Mouse (Mus musculus): ENCODE measurements around the gene Lrrc37a.
"Not testable (repeated sequence)": the region's sequence is repeated elsewhere in the genome, so short reads cannot be mapped to it uniquely, and the experiment has no call there.

DNA sequence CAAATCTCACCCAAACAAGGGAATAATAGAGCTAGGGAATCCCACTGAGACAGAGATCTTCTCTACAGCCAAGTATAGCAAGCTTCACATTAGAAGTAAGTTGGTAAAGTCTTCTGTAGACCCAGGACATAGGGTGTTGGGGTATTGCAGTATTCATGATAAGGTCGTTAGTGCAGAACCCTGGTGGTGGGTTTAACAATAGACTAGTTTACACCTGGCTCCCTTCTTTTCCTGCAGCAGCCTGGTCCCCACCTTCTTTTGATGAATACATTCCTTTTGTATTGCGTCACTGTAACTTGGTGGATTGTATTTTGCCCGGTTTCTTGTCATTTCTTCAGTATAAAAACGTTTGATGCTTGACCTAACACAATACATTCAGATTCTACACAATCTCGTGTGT lies 97.3 kb downstream of the Lrrc37a start:
- TF ChIP-seq POLR2A (IDR thresholded peaks at IDR 0.05; ENCODE audit: low read depth, low read length); CTCF (IDR thresholded peaks at IDR 0.05; ENCODE audit: borderline replicate concordance, insufficient read depth, low read length): not testable (repeated sequence)
